Mouse (Mus musculus): ENCODE results near the gene Itih5.

The Itih5 gene

GRCm38 (mm10) chr2:10153201-10154075 is at the start of gene Itih5:
Gene Itih5 (plus strand): TSS chr2:10153571.
- 14% methylated on average over 27 of the region's 27 CpGs for WGBS

DNA sequence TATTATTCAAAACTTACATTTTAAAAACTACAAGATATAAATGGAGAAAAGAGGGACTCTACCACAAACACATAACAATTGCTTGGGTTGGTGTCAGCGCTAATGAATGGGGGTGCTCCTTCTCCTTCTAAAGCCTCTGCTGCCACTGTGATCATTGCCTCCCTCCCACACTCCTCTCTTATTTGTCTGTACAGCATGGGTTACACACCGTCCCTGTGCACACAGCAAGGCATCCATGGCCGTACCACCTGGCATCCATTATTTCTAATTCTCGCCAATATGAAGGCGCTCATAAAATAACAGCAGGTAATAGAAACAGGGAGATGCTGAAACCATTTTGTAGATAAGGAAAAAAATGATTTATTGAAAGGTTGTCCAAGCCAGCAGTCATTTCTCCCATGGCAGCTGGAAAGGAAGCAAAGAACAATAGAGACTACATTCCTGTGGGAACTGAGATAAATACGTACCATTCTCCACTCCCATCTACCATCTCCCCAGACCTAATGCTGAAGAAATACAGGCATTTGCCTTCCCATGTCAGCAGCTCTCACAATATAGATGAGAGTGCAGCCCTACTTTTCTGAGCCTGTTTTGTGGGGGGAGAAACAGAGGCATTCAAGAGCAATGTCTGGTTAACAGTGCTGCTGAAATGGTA is 44.7 kb upstream of the Itih5 start:
- 81% methylated on average over 6 of the region's 6 CpGs for WGBS

DNA sequence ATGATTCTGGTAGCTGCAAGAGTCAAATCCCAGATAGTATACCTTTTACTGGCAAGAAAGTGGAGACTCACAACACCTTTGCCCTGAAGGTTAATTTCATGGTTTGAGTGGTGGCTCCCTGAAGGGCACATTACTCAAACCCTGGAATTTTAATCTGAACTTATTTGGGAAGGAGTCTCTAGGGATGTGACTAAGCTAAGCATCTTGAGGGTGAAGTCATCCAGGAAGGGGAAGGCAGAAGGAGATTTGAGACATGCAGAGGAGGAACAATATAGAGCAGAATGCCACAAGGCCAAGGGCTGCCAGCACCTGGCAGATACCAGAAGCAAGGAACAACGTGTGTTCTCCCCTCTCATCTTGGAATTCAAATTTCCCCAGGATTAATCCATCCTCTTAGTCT is 34.6 kb upstream of the Itih5 start:
- 64% methylated on average over 1 of the region's 1 CpGs for WGBS

- WGBS = 84% methylated on average over 8 of the region's 8 CpGs
These were observed 34.1 kb upstream of the Itih5 start for GRCm38 (mm10) chr2:10119276-10119675.

- WGBS = 62% methylated on average over 3 of the region's 3 CpGs
These were observed 31.5 kb upstream of the Itih5 start for GRCm38 (mm10) chr2:10121826-10122225.

GRCm38 (mm10) chr2:10126122-10126521 is 27.2 kb upstream of the Itih5 start:
- WGBS = 93% methylated on average over 4 of the region's 4 CpGs

DNA sequence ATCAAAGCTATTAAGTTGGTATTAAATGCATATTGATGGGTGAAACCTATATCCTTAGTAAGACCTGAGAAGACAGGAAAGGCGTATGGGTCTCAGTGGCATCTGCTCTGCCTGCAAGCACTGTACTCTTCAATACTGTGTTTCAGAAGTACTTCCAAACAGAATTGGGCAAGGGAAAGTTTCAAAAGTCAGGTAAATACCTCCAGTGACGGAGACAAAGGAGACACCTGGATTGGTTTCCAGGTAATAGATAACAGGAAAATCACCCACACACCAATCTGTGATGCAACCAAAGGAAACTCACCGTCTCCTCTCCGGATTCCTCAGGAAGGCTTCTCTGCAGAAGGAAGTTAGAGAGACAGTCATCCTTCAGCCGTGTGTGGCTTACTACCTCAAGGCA is 25.9 kb upstream of the Itih5 start:
- WGBS = 94% methylated on average over 5 of the region's 5 CpGs

DNA sequence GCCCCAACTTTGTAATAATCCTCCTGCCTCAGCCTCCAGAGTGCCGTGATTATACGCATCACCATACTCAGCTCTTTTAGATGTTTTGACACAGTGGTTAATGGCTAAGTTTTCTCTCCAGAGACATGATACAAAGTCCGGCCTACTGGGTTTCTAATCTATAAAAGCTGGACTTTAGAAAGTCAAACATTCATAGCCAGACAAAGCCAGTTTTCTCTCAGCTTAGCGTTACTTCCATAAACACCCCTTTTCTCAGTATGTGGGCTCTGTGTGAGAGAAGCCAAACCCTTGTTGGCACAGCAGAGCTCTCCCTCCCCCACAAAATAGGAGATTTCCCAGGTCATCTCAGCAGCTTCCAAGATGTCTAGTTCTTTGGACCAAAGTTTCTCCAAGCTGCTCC is 24.8 kb upstream of the Itih5 start:
- WGBS = 73% methylated on average over 4 of the region's 4 CpGs

- WGBS = 46% methylated on average over 8 of the region's 8 CpGs
These were observed 22.9 kb upstream of the Itih5 start for GRCm38 (mm10) chr2:10130341-10130990.

GRCm38 (mm10) chr2:10131296-10131695 is 22.1 kb upstream of the Itih5 start, which contains the start of gene Itih2:
Gene Itih2 (minus strand): TSS chr2:10131396.
- WGBS = 82% methylated on average over 4 of the region's 4 CpGs

DNA sequence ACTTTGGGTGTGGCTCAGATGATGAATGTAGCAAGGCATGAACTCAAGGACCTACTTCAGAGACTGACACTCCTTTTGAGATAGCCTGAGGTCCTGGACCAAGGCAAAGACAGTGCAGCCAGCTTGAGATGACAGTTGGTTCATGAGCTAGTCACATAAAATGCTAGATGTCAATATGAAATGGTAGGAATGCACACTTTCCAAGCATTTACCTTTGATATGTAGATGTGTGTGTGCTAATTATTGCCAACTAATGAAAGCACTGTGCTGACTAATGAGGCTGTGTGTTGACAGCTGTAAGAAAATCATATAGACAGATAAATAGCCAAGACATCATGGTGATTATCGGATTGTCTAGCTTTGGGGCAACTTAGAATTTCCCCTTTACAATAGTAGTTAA is 21.2 kb upstream of the Itih5 start:
- 90% methylated on average over 1 of the region's 1 CpGs for WGBS

DNA sequence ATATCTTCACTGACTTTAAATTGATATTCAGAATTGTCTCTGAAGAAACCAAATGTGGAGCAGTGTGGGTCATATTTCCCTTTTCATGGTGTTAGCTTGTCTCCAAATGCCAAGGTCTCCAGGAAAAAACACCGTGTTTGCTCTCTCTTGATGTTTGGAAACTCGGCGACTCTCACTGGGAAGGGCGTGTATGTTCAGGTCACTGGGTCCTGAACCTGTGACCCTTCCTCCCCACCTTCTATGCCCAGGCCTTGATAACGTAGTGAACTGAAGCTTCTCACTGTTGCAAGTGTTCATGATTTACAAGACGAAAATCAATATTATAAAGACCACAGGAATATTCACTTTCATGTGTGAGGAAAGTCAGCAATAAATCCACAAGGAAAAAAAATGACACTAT is 19.4 kb upstream of the Itih5 start:
- 83% methylated on average over 6 of the region's 6 CpGs for WGBS

DNA sequence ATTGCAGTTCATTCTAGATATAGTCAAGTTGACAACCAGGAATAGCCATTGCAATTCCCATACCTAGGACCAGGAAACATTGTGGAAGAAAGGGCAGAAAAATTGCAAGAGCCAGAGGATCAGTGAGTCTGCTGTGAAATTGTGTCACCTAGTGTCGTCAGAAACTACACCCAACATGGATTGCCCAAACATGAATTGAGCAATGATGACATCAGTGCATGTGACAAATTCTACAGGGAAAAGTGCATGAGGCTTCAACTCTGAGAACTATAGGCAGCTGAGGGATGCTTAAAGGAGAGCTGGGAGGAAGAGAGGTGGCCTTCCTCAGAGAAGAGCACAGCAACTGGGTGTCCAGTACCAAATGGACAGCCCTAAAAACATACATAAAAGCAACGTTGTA is 16.1 kb upstream of the Itih5 start:
- 85% methylated on average over 2 of the region's 2 CpGs for WGBS

DNA sequence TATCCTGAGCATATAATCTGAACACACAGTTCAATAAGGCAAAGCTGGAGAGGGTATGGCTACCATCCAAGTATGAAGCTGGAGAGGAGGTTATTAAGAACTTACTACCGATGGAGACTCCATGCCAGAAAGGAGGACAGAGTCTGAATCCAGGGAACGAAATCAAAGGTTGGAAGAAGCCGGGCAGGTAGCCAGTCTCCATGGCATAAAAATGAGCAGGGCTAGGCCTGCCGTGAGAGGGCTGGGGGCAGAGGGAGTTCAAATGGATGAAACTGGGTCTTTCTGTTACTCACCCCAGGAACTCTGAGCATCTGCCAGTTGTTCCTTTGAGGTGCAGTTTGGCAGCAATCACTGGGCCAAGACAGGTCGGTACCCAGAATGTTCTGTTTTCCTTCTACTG is 12.9 kb upstream of the Itih5 start:
- 68% methylated on average over 5 of the region's 5 CpGs for WGBS

DNA sequence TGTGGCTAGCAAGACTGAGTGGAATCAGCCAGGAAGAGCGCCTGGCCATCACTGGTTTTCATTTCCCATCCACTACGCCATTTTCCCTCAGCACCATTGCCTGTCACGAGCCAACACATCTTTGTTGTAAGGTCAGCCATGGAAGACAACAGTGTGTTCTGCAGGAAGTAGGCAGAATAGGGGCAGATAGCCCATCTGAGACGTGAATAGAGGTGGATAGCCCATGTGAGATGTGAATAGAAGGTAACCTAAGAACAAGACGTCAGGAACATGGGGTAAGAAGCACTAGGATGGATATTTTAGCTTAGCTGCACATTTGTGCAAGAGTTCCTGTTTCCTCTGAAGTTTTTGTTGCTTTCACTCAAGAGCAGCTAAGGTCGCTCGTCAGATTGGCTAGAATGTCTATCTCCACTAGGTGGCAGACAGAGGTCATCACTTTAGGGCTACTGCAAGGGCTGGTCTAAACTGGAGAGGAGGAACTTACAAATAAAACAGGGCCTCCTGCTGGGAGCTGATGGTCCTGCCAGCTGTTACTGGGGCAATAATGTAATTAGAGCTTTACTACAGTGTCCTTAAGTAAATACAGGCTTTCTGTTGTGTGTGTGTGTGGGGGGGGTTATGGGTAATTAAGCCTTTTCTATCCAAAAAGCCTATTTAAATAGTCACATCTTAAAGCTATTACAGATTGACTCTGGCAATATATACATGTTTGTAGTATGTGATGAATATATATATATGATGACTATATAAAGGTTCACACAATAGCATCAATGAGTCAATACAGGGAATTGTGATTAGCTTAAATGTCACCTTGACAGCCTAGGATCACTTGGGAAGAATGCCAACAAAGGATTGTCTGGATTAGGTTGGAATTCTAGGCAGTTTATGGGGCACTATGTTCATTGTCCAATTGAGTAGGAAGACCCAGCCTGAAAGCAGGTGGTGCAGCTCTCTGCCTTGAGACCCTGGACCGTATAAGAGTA is 10.6 kb upstream of the Itih5 start:
- 50% methylated on average over 8 of the region's 8 CpGs for WGBS

DNA sequence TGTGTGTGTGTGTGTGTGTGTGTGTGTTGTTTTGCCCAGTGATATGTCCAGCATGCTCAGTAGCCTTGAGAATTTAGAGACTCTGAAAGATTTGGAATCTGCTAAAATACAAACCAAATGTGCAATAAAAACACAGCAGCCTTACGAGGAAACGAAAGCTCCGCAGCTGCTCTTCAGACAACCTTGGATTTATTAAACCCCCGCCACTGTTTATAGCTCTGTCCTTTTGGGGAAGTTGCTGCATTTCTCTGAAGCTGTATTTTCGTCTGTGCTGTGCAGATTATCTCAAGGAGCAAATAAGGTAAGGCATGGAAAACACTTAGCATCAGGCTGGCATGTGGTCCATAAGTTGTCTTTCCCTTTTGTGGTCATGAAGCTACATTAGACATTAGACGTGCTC is 7.9 kb upstream of the Itih5 start:
- 82% methylated on average over 6 of the region's 6 CpGs for WGBS

- 43% methylated on average over 8 of the region's 8 CpGs for WGBS
These were observed 6.2 kb upstream of the Itih5 start for GRCm38 (mm10) chr2:10147176-10147575.

GRCm38 (mm10) chr2:10152590-10152989 is 781 bp upstream of the Itih5 start:
- 83% methylated on average over 5 of the region's 5 CpGs for WGBS

GRCm38 (mm10) chr2:10157184-10157583 is 3.8 kb downstream of the Itih5 start:
- 80% methylated on average over 10 of the region's 10 CpGs for WGBS

GRCm38 (mm10) chr2:10162011-10162410 is 8.6 kb downstream of the Itih5 start:
- WGBS = 92% methylated on average over 4 of the region's 4 CpGs

- WGBS = 58% methylated on average over 6 of the region's 6 CpGs
These were observed 13.3 kb downstream of the Itih5 start for GRCm38 (mm10) chr2:10166635-10167034.
